ENCODE assay signal across 21 mouse cellular contexts in genomic region chr2:80025038-80025437, GRCm38 (mm10).
DNase-seq lines count a peak whose midpoint lies in the region; ATAC-seq lines count a peak whose summit lies in the region.
"Had no signal": no experiment of that assay in that cellular context is flagged by ENCODE, and none has a peak within 500 bp of the region (broad histone marks: within the 10 kb centered on the region; RNA-seq: fewer than 3 reads in every experiment).

No protein-coding gene starts in this region.

- DNase-seq in heart, adult 11 months = peak; percentile 82
- no peak for DNase-seq in heart, postnatal 14 days
- DNase-seq in lung, postnatal 36 days = peak; percentile 20
- DNase-seq in lung, postnatal 14 days = no peak
- no peak for DNase-seq in kidney, adult 18-20 months
- no peak for DNase-seq in T-cell, adult 2 months (ENCODE audit: low spot score)
- DNase-seq: adrenal gland, postnatal 14 days; B cell, adult 2 months; cerebellum, postnatal 10 days; embryo, embryonic 11 days; heart, postnatal 36 days; kidney, adult 8-10 months; kidney, postnatal 10 days; left cerebral cortex, postnatal 4 days; lung, embryonic 14.5 days; midbrain, embryonic 14.5 days; right cerebral cortex, postnatal 4 days; thymus, postnatal 4 days had no signal

- ATAC-seq in common myeloid progenitor, adult 5-6 weeks (replicated peaks; ENCODE audit: low read depth, poor library complexity, severe bottlenecking) = peak; percentile 86
- ATAC-seq in neutrophil, adult 5-6 weeks (ENCODE audit: extremely low read depth, insufficient number of reproducible peaks, low FRiP score, poor library complexity, severe bottlenecking) = peak; percentile 76
- ATAC-seq: activated CD4-positive, CD25-positive, alpha-beta regulatory T cell, adult 4 months had no signal

- intact Hi-C loops in heart, postnatal 14 days (cut with DNase I) = no loop called here

Comparison
In these comparisons a context has a peak if more than half of its experiments do, and no peak if none do; other contexts are left out.
1. DNase-seq: peak in heart, adult 11 months (single experiment) and lung, postnatal 36 days (single experiment); none in heart, postnatal 14 days (0 of 2), lung, postnatal 14 days (single experiment), kidney, adult 18-20 months (single experiment) and T-cell, adult 2 months (single experiment).